Mouse (Mus musculus): ENCODE measurements around the gene Ttc7b. TPM values are rescaled to one million over a fixed set of nuclear protein-coding genes. Genes with fewer than 3 reads are reported as not detected.
A peak's percentile ranks its signal among the peaks of the same experiment; 100 is the strongest.

Gene Ttc7b
- polyA plus RNA-seq, 1 experiment = 18.2 TPM

- Histone ChIP-seq H3K4me3 (no peak overlapping the region), H3ac (ENCODE audit: control insufficient read depth, insufficient read length) (no peak overlapping the region), H3K4me2 (ENCODE audit: low read depth) (no peak overlapping the region), H3K79me2 (ENCODE audit: control insufficient read depth, insufficient read depth) (no peaks in the 10 kb centered on the region), H3K27me3 (ENCODE audit: control insufficient read depth, insufficient read depth, insufficient read length) (no peaks in the 10 kb centered on the region), H3K36me3 (ENCODE audit: control insufficient read depth, insufficient read depth) (no peaks in the 10 kb centered on the region)
- TF ChIP-seq MYOD1 (IDR thresholded peaks at IDR 0.05; ENCODE audit: control insufficient read depth in 1 of 3, insufficient read length in 2 of 3, low read depth in 2 of 3) = no peak
- no peak for TF ChIP-seq SRF (IDR thresholded peaks at IDR 0.05; ENCODE audit: control insufficient read depth, insufficient read length, low read depth)
- no peak for TF ChIP-seq POLR2AphosphoS2 (IDR thresholded peaks at IDR 0.05; ENCODE audit: insufficient read length, low read depth)
- TF ChIP-seq REST (IDR thresholded peaks at IDR 0.05; ENCODE audit: insufficient read depth, insufficient read length) = no peak
- TF ChIP-seq TCF12 (IDR thresholded peaks at IDR 0.05; ENCODE audit: insufficient read depth, poor library complexity, severe bottlenecking) = no peak
- no peak for TF ChIP-seq MYOG (IDR thresholded peaks at IDR 0.05; ENCODE audit: control insufficient read depth in 1 of 3, insufficient read depth in 1 of 3, insufficient read length in 2 of 3, low read depth in 2 of 3)
- TF ChIP-seq USF1 (IDR thresholded peaks at IDR 0.05; ENCODE audit: low read depth) = no peak
- no peak for TF ChIP-seq TCF3 (IDR thresholded peaks at IDR 0.05; ENCODE audit: insufficient read length, low read depth)
- no peak for TF ChIP-seq CEBPB (IDR thresholded peaks at IDR 0.05; ENCODE audit: insufficient read depth, poor library complexity, severe bottlenecking)
- no peak for TF ChIP-seq E2F4 (IDR thresholded peaks at IDR 0.05; ENCODE audit: insufficient read depth)
- no peak for TF ChIP-seq POLR2A (IDR thresholded peaks at IDR 0.05; ENCODE audit: insufficient read length, low read depth)
Measured at GRCm38 (mm10) chr12:100529651-100530050, 9.0 kb upstream of the Ttc7b start.

- H3K36me3 ChIP-seq (ENCODE audit: control insufficient read depth, insufficient read depth) = no peaks in the 10 kb centered on the region
- TF ChIP-seq MYOG (IDR thresholded peaks at IDR 0.05; ENCODE audit: control insufficient read depth in 1 of 3, insufficient read depth in 1 of 3, insufficient read length in 2 of 3, low read depth in 2 of 3) (no peak), USF1 (IDR thresholded peaks at IDR 0.05; ENCODE audit: low read depth) (peak; percentile 96)
Measured at GRCm38 (mm10) chr12:100529172-100529571, 8.5 kb upstream of the Ttc7b start.

GRCm38 (mm10) chr12:100528246-100528645 is 7.6 kb upstream of the Ttc7b start:
- Histone ChIP-seq H3K4me2 (ENCODE audit: low read depth) (peak overlapping the region; percentile 74), H3K79me2 (ENCODE audit: control insufficient read depth, insufficient read depth) (no peaks in the 10 kb centered on the region), H3K36me3 (ENCODE audit: control insufficient read depth, insufficient read depth) (no peaks in the 10 kb centered on the region), H3K4me3 (no peak overlapping the region), H3K27me3 (ENCODE audit: control insufficient read depth, insufficient read depth, insufficient read length) (no peaks in the 10 kb centered on the region), H3ac (ENCODE audit: control insufficient read depth, insufficient read length) (no peak overlapping the region)
- TF ChIP-seq TCF3 (IDR thresholded peaks at IDR 0.05; ENCODE audit: insufficient read length, low read depth) = no peak
- no peak for TF ChIP-seq REST (IDR thresholded peaks at IDR 0.05; ENCODE audit: insufficient read depth, insufficient read length)
- TF ChIP-seq POLR2AphosphoS2 (IDR thresholded peaks at IDR 0.05; ENCODE audit: insufficient read length, low read depth) = no peak
- no peak for TF ChIP-seq E2F4 (IDR thresholded peaks at IDR 0.05; ENCODE audit: insufficient read depth)
- TF ChIP-seq CEBPB (IDR thresholded peaks at IDR 0.05; ENCODE audit: insufficient read depth, poor library complexity, severe bottlenecking) = no peak
- no peak for TF ChIP-seq USF1 (IDR thresholded peaks at IDR 0.05; ENCODE audit: low read depth)
- TF ChIP-seq MYOG (IDR thresholded peaks at IDR 0.05; ENCODE audit: control insufficient read depth in 1 of 3, insufficient read depth in 1 of 3, insufficient read length in 2 of 3, low read depth in 2 of 3) = no peak
- TF ChIP-seq SRF (IDR thresholded peaks at IDR 0.05; ENCODE audit: control insufficient read depth, insufficient read length, low read depth) = no peak
- TF ChIP-seq MAX (IDR thresholded peaks at IDR 0.05; ENCODE audit: low read depth) = no peak
- no peak for TF ChIP-seq POLR2A (IDR thresholded peaks at IDR 0.05; ENCODE audit: insufficient read length, low read depth)
- TF ChIP-seq MYOD1 (IDR thresholded peaks at IDR 0.05; ENCODE audit: control insufficient read depth in 1 of 3, insufficient read length in 2 of 3, low read depth in 2 of 3) = no peak
- no peak for TF ChIP-seq TCF12 (IDR thresholded peaks at IDR 0.05; ENCODE audit: insufficient read depth, poor library complexity, severe bottlenecking)

More at GRCm38 (mm10) chr12:100529172-100529571, 8.5 kb upstream of the Ttc7b start:
- Histone ChIP-seq H3K27me3 (ENCODE audit: control insufficient read depth, insufficient read depth, insufficient read length) (no peaks in the 10 kb centered on the region), H3K4me3 (no peak overlapping the region), H3K79me2 (ENCODE audit: control insufficient read depth, insufficient read depth) (no peaks in the 10 kb centered on the region), H3K4me2 (ENCODE audit: low read depth) (peak overlapping the region; percentile 74), H3ac (ENCODE audit: control insufficient read depth, insufficient read length) (no peak overlapping the region)

GRCm38 (mm10) chr12:100527753-100528152 is 7.1 kb upstream of the Ttc7b start:
- Histone ChIP-seq H3ac (ENCODE audit: control insufficient read depth, insufficient read length) (no peak overlapping the region), H3K36me3 (ENCODE audit: control insufficient read depth, insufficient read depth) (no peaks in the 10 kb centered on the region), H3K4me2 (ENCODE audit: low read depth) (peak overlapping the region; percentile 74), H3K27me3 (ENCODE audit: control insufficient read depth, insufficient read depth, insufficient read length) (no peaks in the 10 kb centered on the region), H3K4me3 (no peak overlapping the region), H3K79me2 (ENCODE audit: control insufficient read depth, insufficient read depth) (no peaks in the 10 kb centered on the region)
- TF ChIP-seq POLR2AphosphoS2 (IDR thresholded peaks at IDR 0.05; ENCODE audit: insufficient read length, low read depth) = no peak
- no peak for TF ChIP-seq SRF (IDR thresholded peaks at IDR 0.05; ENCODE audit: control insufficient read depth, insufficient read length, low read depth)
- no peak for TF ChIP-seq CEBPB (IDR thresholded peaks at IDR 0.05; ENCODE audit: insufficient read depth, poor library complexity, severe bottlenecking)
- TF ChIP-seq USF1 (IDR thresholded peaks at IDR 0.05; ENCODE audit: low read depth) = no peak
- no peak for TF ChIP-seq MAX (IDR thresholded peaks at IDR 0.05; ENCODE audit: low read depth)
- TF ChIP-seq MYOD1 (IDR thresholded peaks at IDR 0.05; ENCODE audit: control insufficient read depth in 1 of 3, insufficient read length in 2 of 3, low read depth in 2 of 3) = peak in 1 of 3 experiments; percentile 19

- Histone ChIP-seq H3K4me3 (no peak overlapping the region), H3ac (ENCODE audit: control insufficient read depth, insufficient read length) (no peak overlapping the region), H3K27me3 (ENCODE audit: control insufficient read depth, insufficient read depth, insufficient read length) (no peaks in the 10 kb centered on the region), H3K79me2 (ENCODE audit: control insufficient read depth, insufficient read depth) (no peaks in the 10 kb centered on the region), H3K36me3 (ENCODE audit: control insufficient read depth, insufficient read depth) (no peaks in the 10 kb centered on the region), H3K4me2 (ENCODE audit: low read depth) (peak overlapping the region; percentile 74)
- TF ChIP-seq REST (IDR thresholded peaks at IDR 0.05; ENCODE audit: insufficient read depth, insufficient read length) (no peak), TCF12 (IDR thresholded peaks at IDR 0.05; ENCODE audit: insufficient read depth, poor library complexity, severe bottlenecking) (no peak), MYOD1 (IDR thresholded peaks at IDR 0.05; ENCODE audit: control insufficient read depth in 1 of 3, insufficient read length in 2 of 3, low read depth in 2 of 3) (no peak), MYOG (IDR thresholded peaks at IDR 0.05; ENCODE audit: control insufficient read depth in 1 of 3, insufficient read depth in 1 of 3, insufficient read length in 2 of 3, low read depth in 2 of 3) (no peak), POLR2A (IDR thresholded peaks at IDR 0.05; ENCODE audit: insufficient read length, low read depth) (no peak), CEBPB (IDR thresholded peaks at IDR 0.05; ENCODE audit: insufficient read depth, poor library complexity, severe bottlenecking) (no peak), MAX (IDR thresholded peaks at IDR 0.05; ENCODE audit: low read depth) (no peak), E2F4 (IDR thresholded peaks at IDR 0.05; ENCODE audit: insufficient read depth) (no peak), SRF (IDR thresholded peaks at IDR 0.05; ENCODE audit: control insufficient read depth, insufficient read length, low read depth) (no peak), USF1 (IDR thresholded peaks at IDR 0.05; ENCODE audit: low read depth) (no peak), TCF3 (IDR thresholded peaks at IDR 0.05; ENCODE audit: insufficient read length, low read depth) (no peak), POLR2AphosphoS2 (IDR thresholded peaks at IDR 0.05; ENCODE audit: insufficient read length, low read depth) (no peak)
Measured at GRCm38 (mm10) chr12:100527241-100527640, 6.6 kb upstream of the Ttc7b start.
